Mouse (Mus musculus) small intestine, adult 2 months (tissue): ENCODE data around the gene Ppp2r5b. TPM values are rescaled to one million over a fixed set of nuclear protein-coding genes. Genes with fewer than 3 reads are reported as not detected.

ENCODE experiments used
- H3K27ac ChIP-seq: fragments of 200-500 bp; 2 replicates; pipeline ENCODE4 v1.5.1; 2012; ENCODE audit warnings: low read depth, low read length, control low read depth, inconsistent platforms; ENCODE audit not compliant: insufficient read depth
- H3K27me3 ChIP-seq: fragments of 200-500 bp; 2 replicates; pipeline ENCODE4 v1.6.1; 2012; ENCODE audit warnings: mild to moderate bottlenecking, moderate library complexity, low read length, inconsistent platforms; ENCODE audit not compliant: control insufficient read depth, insufficient read depth
- H3K36me3 ChIP-seq: fragments of 200-500 bp; 2 replicates; pipeline ENCODE4 v1.6.1; 2012; ENCODE audit warnings: mild to moderate bottlenecking, low read length, control low read depth, inconsistent platforms; ENCODE audit not compliant: control insufficient read depth, insufficient read depth
- H3K4me1 ChIP-seq: fragments of 200-500 bp; 2 replicates; pipeline ENCODE4 v1.6.1; 2012; ENCODE audit warnings: low read length, inconsistent platforms, mixed read lengths; ENCODE audit not compliant: control insufficient read depth, insufficient read depth, insufficient read length
- H3K4me3 ChIP-seq: fragments of 200-500 bp; 2 replicates; pipeline ENCODE4 v1.5.1; 2012; ENCODE audit warnings: low read depth, mild to moderate bottlenecking, control low read depth, inconsistent platforms, low read length, moderate library complexity
- CTCF ChIP-seq: fragments of 200-500 bp; IDR thresholded peaks from 2 replicates; pipeline ENCODE4 v1.5.1; 2012; ENCODE audit warnings: low read depth, mild to moderate bottlenecking, control low read depth, inconsistent platforms, low read length, moderate library complexity, mixed read lengths; ENCODE audit not compliant: insufficient replicate concordance, insufficient read length; ENCODE audit errors: extremely low read depth
- POLR2A ChIP-seq: fragments of 200-500 bp; IDR thresholded peaks from 2 replicates; pipeline ENCODE4 v1.6.1; 2012; ENCODE audit warnings: low read depth, mild to moderate bottlenecking, control low read depth, inconsistent platforms, low read length, moderate library complexity
- WGBS: fragments of 180-500 bp; shearing (Covaris S2); methylation state at CpG from one replicate; pipeline ENCODE4 v1.1.7; 2018; 5-methylcytosine and 5-hydroxymethylcytosine counted together
- polyA plus RNA-seq: library from polyadenylated mRNA; depleted of rRNA; stranded (reverse); fragments of >200 nt; gene quantifications from 2 replicates; pipeline ENCODE4 v1.2.3, GENCODE M21; 2012; rRNA removed

Gene Ppp2r5b
- polyA plus RNA-seq, 1 experiment, result 112 TPM

DNA sequence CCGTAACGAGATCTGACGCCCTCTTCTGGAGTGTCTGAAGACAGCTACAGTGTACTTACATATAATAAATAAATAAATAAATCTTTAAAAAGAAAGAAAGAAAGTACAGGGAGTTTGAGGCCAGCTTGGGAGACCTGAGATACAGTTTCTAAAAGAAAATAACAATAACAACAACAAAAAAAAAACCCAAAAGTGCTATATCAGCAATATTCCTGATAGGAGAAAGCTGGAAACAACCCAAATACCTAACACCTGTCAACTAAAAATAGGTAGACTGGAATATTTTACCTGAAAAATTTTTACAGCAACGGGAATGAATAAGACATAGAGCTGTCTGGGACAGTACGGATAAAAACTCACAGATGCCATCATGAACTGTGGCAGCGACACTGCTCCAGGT is 56.9 kb downstream of the Ppp2r5b start:
- H3K27me3 ChIP-seq, result no peaks in the 10 kb centered on the region
- H3K36me3 ChIP-seq, result no peaks in the 10 kb centered on the region
- no peak overlapping the region for H3K27ac ChIP-seq
- peaks cover 3% of the 10 kb centered on the region for H3K4me1 ChIP-seq
- no peak overlapping the region for H3K4me3 ChIP-seq
- TF ChIP-seq POLR2A (no peak), CTCF (no peak)
- WGBS, result 90% methylated on average over 6 of the region's 6 CpGs

Other genes with a start within 250 kb of the Ppp2r5b start
- 0.08 TPM in 1 of 2 replicates, not detected in the other for gene Slc22a20, start 249.7 kb downstream of the Ppp2r5b start, polyA plus RNA-seq
- gene Capn1, start 220.0 kb downstream of the Ppp2r5b start, polyA plus RNA-seq, result 30.9 and 129 TPM in 2 replicates
- 70.9 and 103 TPM in 2 replicates for gene Syvn1, start 189.3 kb downstream of the Ppp2r5b start, polyA plus RNA-seq
- gene Mrpl49, start 178.1 kb downstream of the Ppp2r5b start, polyA plus RNA-seq, result 7.6 and 14.8 TPM in 2 replicates
- gene Fau, start 178.0 kb downstream of the Ppp2r5b start, polyA plus RNA-seq, result 1,660 and 2,469 TPM in 2 replicates
- 56.8 and 78.1 TPM in 2 replicates for gene Znhit2, start 174.7 kb downstream of the Ppp2r5b start, polyA plus RNA-seq
- gene Tm7sf2, start 167.5 kb downstream of the Ppp2r5b start, polyA plus RNA-seq, result 30.6 and 49.4 TPM in 2 replicates
- gene Vps51, start 158.6 kb downstream of the Ppp2r5b start, polyA plus RNA-seq, result 46.5 and 84.2 TPM in 2 replicates
- gene Tmem262, start 155.8 kb downstream of the Ppp2r5b start, polyA plus RNA-seq, result not detected in 2 replicates
- not detected in 2 replicates for gene Gm28374, start 153.6 kb downstream of the Ppp2r5b start, polyA plus RNA-seq
- 62.1 and 119 TPM in 2 replicates for gene Zfpl1, start 150.9 kb downstream of the Ppp2r5b start, polyA plus RNA-seq
- gene Cdca5, start 150.9 kb downstream of the Ppp2r5b start, polyA plus RNA-seq, result 1.6 and 2.6 TPM in 2 replicates
- not detected in 2 replicates for gene AC131692.1, start 141.5 kb downstream of the Ppp2r5b start, polyA plus RNA-seq
- gene Naaladl1, start 130.1 kb downstream of the Ppp2r5b start, polyA plus RNA-seq, result 46.7 and 1,874 TPM in 2 replicates
- 35.7 and 46.4 TPM in 2 replicates for gene Sac3d1, start 117.2 kb downstream of the Ppp2r5b start, polyA plus RNA-seq
- gene Snx15, start 107.6 kb downstream of the Ppp2r5b start, polyA plus RNA-seq, result 19.8 and 41.8 TPM in 2 replicates
- 67.6 and 146 TPM in 2 replicates for gene Batf2, start 94.9 kb downstream of the Ppp2r5b start, polyA plus RNA-seq
- gene Arl2, start 94.3 kb downstream of the Ppp2r5b start, polyA plus RNA-seq, result 62.7 and 98.9 TPM in 2 replicates
- 0.17 and 1.7 TPM in 2 replicates for gene Majin, start 51.5 kb downstream of the Ppp2r5b start, polyA plus RNA-seq
- 0.74 TPM in 1 of 2 replicates, not detected in the other for gene Gpha2, start 9.5 kb downstream of the Ppp2r5b start, polyA plus RNA-seq
- 37.0 and 68.8 TPM in 2 replicates for gene Atg2a, start 5.8 kb upstream of the Ppp2r5b start, polyA plus RNA-seq
- gene Ehd1, start 40.9 kb upstream of the Ppp2r5b start, polyA plus RNA-seq, result 315 and 714 TPM in 2 replicates
- 26.0 and 53.2 TPM in 2 replicates for gene Cdc42bpg, start 70.6 kb upstream of the Ppp2r5b start, polyA plus RNA-seq
- 23.6 and 38.5 TPM in 2 replicates for gene Men1, start 99.1 kb upstream of the Ppp2r5b start, polyA plus RNA-seq
- 41.0 and 77.3 TPM in 2 replicates for gene Map4k2, start 105.3 kb upstream of the Ppp2r5b start, polyA plus RNA-seq
- gene Sf1, start 127.8 kb upstream of the Ppp2r5b start, polyA plus RNA-seq, result 99.0 and 171 TPM in 2 replicates
- gene Pygm, start 148.5 kb upstream of the Ppp2r5b start, polyA plus RNA-seq, result 3.2 and 5.0 TPM in 2 replicates
- gene Rasgrp2, start 163.5 kb upstream of the Ppp2r5b start, polyA plus RNA-seq, result 38.3 and 40.9 TPM in 2 replicates
- 2.0 and 2.9 TPM in 2 replicates for gene Nrxn2, start 182.9 kb upstream of the Ppp2r5b start, polyA plus RNA-seq